Mouse (Mus musculus) heart, postnatal 0 days (tissue): ENCODE data around the gene Adrb1.

Source experiments
- CTCF ChIP-seq: IDR thresholded peaks from 2 replicates; pipeline ENCODE4 v1.5.1; 2016; ENCODE audit warnings: antibody characterized with exemption, control low read depth, low read depth
- EP300 ChIP-seq: IDR thresholded peaks from 2 replicates; pipeline ENCODE4 v1.6.1; 2016; ENCODE audit warnings: antibody characterized with exemption, low read depth

DNA sequence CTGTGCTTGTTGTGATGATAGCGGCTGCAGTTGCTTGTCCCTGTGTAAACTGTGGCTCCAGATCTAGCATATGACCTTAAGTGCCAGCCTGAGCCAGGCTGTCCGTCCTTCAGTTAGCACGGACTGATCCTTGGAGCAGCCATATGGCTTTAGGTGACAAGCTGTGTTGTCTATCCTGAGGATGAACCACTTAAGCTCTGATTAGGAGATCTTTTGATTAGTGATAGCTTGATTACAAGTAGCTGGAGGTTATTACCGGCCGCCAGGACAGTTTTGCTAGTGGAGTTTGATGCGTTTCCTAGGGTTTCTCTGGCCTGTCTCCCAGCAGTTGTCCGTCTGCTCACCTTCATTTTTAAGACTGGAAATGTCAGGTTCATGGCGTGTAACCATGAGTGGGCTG is 4.0 kb upstream of the Adrb1 start:
- TF ChIP-seq CTCF, result no peak
- TF ChIP-seq EP300, result no peak
